Comparison of ENCODE assay signal across 12 mouse cellular contexts in genomic region chr3:57287438-57287837, GRCm38 (mm10). TPM values are rescaled to one million over a fixed set of nuclear protein-coding genes. Genes with fewer than 3 reads are reported as not detected.
DNase-seq lines count a peak whose midpoint lies in the region; ATAC-seq and TF ChIP-seq lines count a peak whose summit lies in the region.
"Had no signal": no experiment of that assay in that cellular context is flagged by ENCODE, and none has a peak within 500 bp of the region (broad histone marks: within the 10 kb centered on the region; RNA-seq: fewer than 3 reads in every experiment).

No protein-coding gene starts in this region.

- peaks cover 5% of the 10 kb centered on the region; the same call in 1 of the 2 replicates for H3K4me1 ChIP-seq in heart, embryonic 16.5 days (ENCODE audit: control insufficient read depth, insufficient read depth, low read length)
- no peaks in the 10 kb centered on the region; the same call in 1 of the 2 replicates for H3K4me1 ChIP-seq in lung, embryonic 14.5 days (ENCODE audit: insufficient read depth)
- no peaks in the 10 kb centered on the region for H3K4me1 ChIP-seq in intestine, embryonic 16.5 days (ENCODE audit: control insufficient read depth, insufficient read depth, low read length)
- H3K4me1 ChIP-seq: midbrain, embryonic 15.5 days had no signal

- no peak for DNase-seq in heart, postnatal 4 days
- peak; percentile 77 for DNase-seq in lung, embryonic 14.5 days
- DNase-seq in lung, postnatal 14 days: no peak
- peak; percentile 38 for DNase-seq in yolk sac, embryonic 10.5 days (ENCODE audit: low spot score)
- DNase-seq in thymus, postnatal 0 days (ENCODE audit: low spot score): no peak
- DNase-seq: adrenal gland, postnatal 14 days; right cerebral cortex, postnatal 4 days had no signal

- TF ChIP-seq CTCF in lung, embryonic 14.5 days (IDR thresholded peaks at IDR 0.05; ENCODE audit: low read depth): no peak

- no peaks in the 10 kb centered on the region for H3K36me3 ChIP-seq in heart, embryonic 16.5 days (ENCODE audit: control insufficient read depth, insufficient read depth)
- no peaks in the 10 kb centered on the region for H3K36me3 ChIP-seq in lung, embryonic 14.5 days (ENCODE audit: insufficient read depth)
- H3K36me3 ChIP-seq in intestine, embryonic 16.5 days (ENCODE audit: control insufficient read depth, insufficient read depth, low read length): no peaks in the 10 kb centered on the region
- H3K36me3 ChIP-seq: limb, embryonic 12.5 days; midbrain, embryonic 15.5 days had no signal

- no peak overlapping the region for H3K4me2 ChIP-seq in heart, embryonic 16.5 days (ENCODE audit: low read depth, low read length)
- no peak overlapping the region for H3K4me2 ChIP-seq in lung, embryonic 14.5 days
- H3K4me2 ChIP-seq in intestine, embryonic 16.5 days (ENCODE audit: low read depth, low read length): no peak overlapping the region
- H3K4me2 ChIP-seq: limb, embryonic 12.5 days; midbrain, embryonic 15.5 days had no signal

- H3K27ac ChIP-seq in heart, embryonic 16.5 days (ENCODE audit: low read length): peak overlapping the region; percentile 53; the same call in 1 of the 2 replicates
- H3K27ac ChIP-seq in lung, embryonic 14.5 days (ENCODE audit: low read depth): peak overlapping the region; percentile 51
- H3K27ac ChIP-seq in intestine, embryonic 16.5 days (ENCODE audit: low read length): no peak overlapping the region
- H3K27ac ChIP-seq: macrophage; midbrain, embryonic 15.5 days had no signal

- WGBS in heart, embryonic 16.5 days: 49% methylated on average over 4 of the region's 4 CpGs
- WGBS in lung, embryonic 14.5 days: 31% methylated on average over 4 of the region's 4 CpGs
- WGBS in intestine, embryonic 16.5 days: 39% methylated on average over 4 of the region's 4 CpGs

- ATAC-seq in heart, embryonic 16.5 days (replicated peaks; ENCODE audit: extremely low read depth, insufficient read depth, low FRiP score): no peak
- 0 out of 2 replicates have a peak, but pooled peaks have one; percentile 24 for ATAC-seq in lung, embryonic 14.5 days (ENCODE audit: insufficient read depth)
- ATAC-seq in intestine, embryonic 16.5 days: peak; percentile 40; the same call in 1 of the 2 replicates
- ATAC-seq: midbrain, embryonic 15.5 days had no signal

- no peak overlapping the region for H3K9ac ChIP-seq in heart, embryonic 16.5 days (ENCODE audit: low read length)
- H3K9ac ChIP-seq in lung, embryonic 14.5 days: no peak overlapping the region
- no peak overlapping the region for H3K9ac ChIP-seq in intestine, embryonic 16.5 days (ENCODE audit: low read depth, low read length)
- H3K9ac ChIP-seq: limb, embryonic 12.5 days; midbrain, embryonic 15.5 days had no signal

- H3K4me3 ChIP-seq in heart, embryonic 16.5 days (ENCODE audit: low read length): no peak overlapping the region
- H3K4me3 ChIP-seq in lung, embryonic 14.5 days (ENCODE audit: low read depth, low read length): no peak overlapping the region
- no peak overlapping the region for H3K4me3 ChIP-seq in intestine, embryonic 16.5 days (ENCODE audit: low read length)
- H3K4me3 ChIP-seq: limb, embryonic 12.5 days; midbrain, embryonic 15.5 days had no signal

- H3K27me3 ChIP-seq in heart, embryonic 16.5 days (ENCODE audit: control insufficient read depth, insufficient read depth, low read length): no peaks in the 10 kb centered on the region
- H3K27me3 ChIP-seq in lung, embryonic 14.5 days (ENCODE audit: insufficient read depth, low read length): no peaks in the 10 kb centered on the region
- H3K27me3 ChIP-seq in intestine, embryonic 16.5 days (replicated peaks; ENCODE audit: control insufficient read depth, insufficient read depth, low read length): no peaks in the 10 kb centered on the region
- H3K27me3 ChIP-seq: limb, embryonic 12.5 days; midbrain, embryonic 15.5 days had no signal

- H3K9me3 ChIP-seq in heart, embryonic 16.5 days (replicated peaks; ENCODE audit: control insufficient read depth, low read length): no peaks in the 10 kb centered on the region
- H3K9me3 ChIP-seq in lung, embryonic 14.5 days (ENCODE audit: low read depth, low read length): no peaks in the 10 kb centered on the region
- H3K9me3 ChIP-seq in intestine, embryonic 16.5 days (ENCODE audit: control insufficient read depth, low read length): no peaks in the 10 kb centered on the region
- H3K9me3 ChIP-seq: limb, embryonic 12.5 days; midbrain, embryonic 15.5 days had no signal

RNA-seq across cellular contexts. Expression of gene Tm4sf1, which starts 14.3 kb away (rescaled TPM):
- polyA plus RNA-seq in heart, embryonic 16.5 days (2015; fragmentation: Nextera tagmentation; extraction: Ambion mirVana): 272 and 299 TPM in 2 replicates
- 100 to 1,000 TPM; 120 to 123 TPM for total RNA-seq in heart, postnatal 4 days (2021)
- polyA plus RNA-seq in lung, embryonic 14.5 days (2014; fragmentation: Nextera tagmentation; extraction: Ambion mirVana): 53.8 and 60.9 TPM in 2 replicates
- 68.3 and 68.4 TPM in 2 replicates for polyA plus RNA-seq in intestine, embryonic 16.5 days (2015; fragmentation: Nextera tagmentation; extraction: Ambion mirVana)
- 35.6 and 41.2 TPM in 2 replicates for polyA plus RNA-seq in thymus, postnatal 0 days (2015; fragmentation: Nextera tagmentation; extraction: Ambion mirVana)
- polyA plus RNA-seq: macrophage had no signal

Comparison
In these comparisons a context has a peak if more than half of its experiments do, and no peak if none do; other contexts are left out.
1. DNase-seq: peak in lung, embryonic 14.5 days (single experiment) and yolk sac, embryonic 10.5 days (single experiment); none in heart, postnatal 4 days (single experiment), lung, postnatal 14 days (single experiment) and thymus, postnatal 0 days (single experiment).